Mouse (Mus musculus) lung, postnatal 0 days (tissue): Measurements from ENCODE around the gene Ly6g6f. TPM values are rescaled to one million over a fixed set of nuclear protein-coding genes. Genes with fewer than 3 reads are reported as not detected.

ENCODE experiments used
- ATAC-seq: fragments of 200-750 bp; cut with Nextera tagmentation; 2 replicates; pipeline ENCODE4 v1.8.0; 2017; ENCODE audit warnings: moderate library complexity
- DNase-seq: peaks from one replicate; pipeline ENCODE4 v3.0.0-alpha.2; 2016; ENCODE audit warnings: low spot score
- H3K27ac ChIP-seq: fragments of 300-500 bp; sonication (generic); 2 replicates; pipeline ENCODE4 v1.5.1; 2014; ENCODE audit warnings: antibody characterized with exemption, mild to moderate bottlenecking, low read length, mixed read lengths
- H3K27me3 ChIP-seq: fragments of 300-500 bp; sonication (generic); replicated peaks from 2 replicates; pipeline ENCODE4 v1.6.1; 2014; ENCODE audit warnings: low read length, mixed read lengths; ENCODE audit not compliant: insufficient read depth
- H3K36me3 ChIP-seq: fragments of 300-500 bp; sonication (generic); 2 replicates; pipeline ENCODE4 v1.6.1; 2014; ENCODE audit warnings: low read length, mixed read lengths; ENCODE audit not compliant: insufficient read depth
- H3K4me1 ChIP-seq: fragments of 300-500 bp; sonication (generic); 2 replicates; pipeline ENCODE4 v1.6.1; 2014; ENCODE audit warnings: antibody characterized with exemption, low read depth, low read length, mixed read lengths; ENCODE audit not compliant: insufficient read depth
- H3K4me2 ChIP-seq: fragments of 300-500 bp; sonication (generic); replicated peaks from 2 replicates; pipeline ENCODE4 v1.6.1; 2014; ENCODE audit warnings: low read depth, mild to moderate bottlenecking, low read length, moderate library complexity, mixed read lengths
- H3K4me3 ChIP-seq: fragments of 300-500 bp; sonication (generic); 2 replicates; pipeline ENCODE4 v1.5.1; 2014; ENCODE audit warnings: low read depth, low read length
- H3K9ac ChIP-seq: fragments of 300-500 bp; sonication (generic); replicated peaks from 2 replicates; pipeline ENCODE4 v1.6.1; 2014; ENCODE audit warnings: low read depth, mild to moderate bottlenecking
- H3K9me3 ChIP-seq: fragments of 300-500 bp; sonication (generic); 2 replicates; pipeline ENCODE4 v1.6.1; 2016; ENCODE audit warnings: low read length, mixed read lengths
- CTCF ChIP-seq: IDR thresholded peaks from 2 replicates; pipeline ENCODE4 v1.5.1; 2016; ENCODE audit warnings: antibody characterized with exemption, mild to moderate bottlenecking
- WGBS: fragments of 180-500 bp; shearing (Covaris S2); extraction: QIAGEN DNeasy Blood & Tissue Kit; methylation state at CpG from one replicate; pipeline ENCODE4 v1.1.7; 2014; 5-methylcytosine and 5-hydroxymethylcytosine counted together
- polyA plus RNA-seq: library from polyadenylated mRNA; unstranded; fragments of >200 nt; fragmentation: Nextera tagmentation; extraction: Ambion mirVana; gene quantifications from 2 replicates; pipeline ENCODE4 v1.2.1, GENCODE M21; 2015

The Ly6g6f gene
- polyA plus RNA-seq, 1 experiment from 2014 or later = 0.74 TPM

GRCm38 (mm10) chr17:35031272-35031671, 54.1 kb downstream of the Ly6g6f start:
- Histone ChIP-seq H3K4me1 (no peaks in the 10 kb centered on the region), H3K4me2 (no peak overlapping the region), H3K27me3 (no peaks in the 10 kb centered on the region), H3K9ac (no peak overlapping the region), H3K27ac (no peak overlapping the region), H3K9me3 (no peaks in the 10 kb centered on the region), H3K36me3 (no peaks in the 10 kb centered on the region), H3K4me3 (no peak overlapping the region)
- TF ChIP-seq CTCF = no peak
- WGBS = 86% methylated on average over 11 of the region's 11 CpGs
- no peak for ATAC-seq
- no peak for DNase-seq

Other genes starting within 250 kb of the Ly6g6f start
- gene Stk19, start 248.7 kb downstream of the Ly6g6f start, polyA plus RNA-seq = 34.7 and 37.3 TPM in 2 replicates
- gene Dxo, start 248.6 kb downstream of the Ly6g6f start, polyA plus RNA-seq = 39.8 and 40.9 TPM in 2 replicates
- gene Skiv2l, start 235.4 kb downstream of the Ly6g6f start, polyA plus RNA-seq = 30.6 and 32.1 TPM in 2 replicates
- gene Nelfe, start 235.2 kb downstream of the Ly6g6f start, polyA plus RNA-seq = 45.0 and 49.0 TPM in 2 replicates
- gene Cfb, start 223.1 kb downstream of the Ly6g6f start, polyA plus RNA-seq = 8.1 and 10.6 TPM in 2 replicates
- 0.89 and 0.99 TPM in 2 replicates for gene Zbtb12, start 206.1 kb downstream of the Ly6g6f start, polyA plus RNA-seq
- not detected in 2 replicates for gene Gm20547, start 203.6 kb downstream of the Ly6g6f start, polyA plus RNA-seq
- gene C2, start 187.3 kb downstream of the Ly6g6f start, polyA plus RNA-seq = 11.7 and 13.6 TPM in 2 replicates
- gene Ehmt2, start 187.1 kb downstream of the Ly6g6f start, polyA plus RNA-seq = 28.7 and 35.6 TPM in 2 replicates
- gene Slc44a4, start 171.1 kb downstream of the Ly6g6f start, polyA plus RNA-seq = 7.0 and 7.3 TPM in 2 replicates
- 31.9 and 34.2 TPM in 2 replicates for gene Neu1, start 154.4 kb downstream of the Ly6g6f start, polyA plus RNA-seq
- gene Hspa1b, start 126.4 kb downstream of the Ly6g6f start, polyA plus RNA-seq = 0.35 and 0.50 TPM in 2 replicates
- gene Gm20481, start 115.7 kb downstream of the Ly6g6f start, polyA plus RNA-seq = not detected in 2 replicates
- gene Hspa1a, start 113.5 kb downstream of the Ly6g6f start, polyA plus RNA-seq = 8.2 and 11.9 TPM in 2 replicates
- 0.70 and 0.79 TPM in 2 replicates for gene Hspa1l, start 112.9 kb downstream of the Ly6g6f start, polyA plus RNA-seq
- gene Lsm2, start 103.7 kb downstream of the Ly6g6f start, polyA plus RNA-seq = 47.3 and 55.4 TPM in 2 replicates
- 24.6 and 24.7 TPM in 2 replicates for gene Vars, start 84.6 kb downstream of the Ly6g6f start, polyA plus RNA-seq
- gene Vwa7, start 69.0 kb downstream of the Ly6g6f start, polyA plus RNA-seq = 0.30 and 0.36 TPM in 2 replicates
- 1.7 TPM in 2 replicates for gene Sapcd1, start 57.6 kb downstream of the Ly6g6f start, polyA plus RNA-seq
- 1.8 and 2.4 TPM in 2 replicates for gene Msh5, start 38.9 kb downstream of the Ly6g6f start, polyA plus RNA-seq
- 343 and 355 TPM in 2 replicates for gene Clic1, start 35.6 kb downstream of the Ly6g6f start, polyA plus RNA-seq
- gene Ddah2, start 26.6 kb downstream of the Ly6g6f start, polyA plus RNA-seq = 238 and 247 TPM in 2 replicates
- gene Ly6g6c, start 20.2 kb downstream of the Ly6g6f start, polyA plus RNA-seq = 3.5 and 4.9 TPM in 2 replicates
- gene Mpig6b, start 19.4 kb downstream of the Ly6g6f start, polyA plus RNA-seq = 2.1 and 2.3 TPM in 2 replicates
- 2.8 and 3.1 TPM in 2 replicates for gene Ly6g6e, start 8.7 kb downstream of the Ly6g6f start, polyA plus RNA-seq
- gene Ly6g6d, start 7.5 kb downstream of the Ly6g6f start, polyA plus RNA-seq = 14.4 and 14.7 TPM in 2 replicates
- 104 and 111 TPM in 2 replicates for gene Abhd16a, start 3.7 kb upstream of the Ly6g6f start, polyA plus RNA-seq
- gene Ly6g5c, start 22.7 kb upstream of the Ly6g6f start, polyA plus RNA-seq = not detected in 2 replicates
- 0.60 and 0.69 TPM in 2 replicates for gene Ly6g5b, start 29.8 kb upstream of the Ly6g6f start, polyA plus RNA-seq
- gene Gpank1, start 35.8 kb upstream of the Ly6g6f start, polyA plus RNA-seq = 16.0 and 18.5 TPM in 2 replicates
- gene Csnk2b, start 36.4 kb upstream of the Ly6g6f start, polyA plus RNA-seq = 203 and 207 TPM in 2 replicates
- gene D17H6S53E, start 40.8 kb upstream of the Ly6g6f start, polyA plus RNA-seq = 14.4 and 16.3 TPM in 2 replicates
- gene Apom, start 46.4 kb upstream of the Ly6g6f start, polyA plus RNA-seq = 0.19 and 0.27 TPM in 2 replicates
- 34.8 and 35.8 TPM in 2 replicates for gene Bag6, start 49.6 kb upstream of the Ly6g6f start, polyA plus RNA-seq
- gene Prrc2a, start 79.3 kb upstream of the Ly6g6f start, polyA plus RNA-seq = 74.1 and 86.0 TPM in 2 replicates
- 9.9 and 10.3 TPM in 2 replicates for gene Aif1, start 90.5 kb upstream of the Ly6g6f start, polyA plus RNA-seq
- 24.8 and 27.5 TPM in 2 replicates for gene Lst1, start 102.8 kb upstream of the Ly6g6f start, polyA plus RNA-seq
- 2.3 and 3.0 TPM in 2 replicates for gene Ltb, start 108.8 kb upstream of the Ly6g6f start, polyA plus RNA-seq
- 0.95 and 3.7 TPM in 2 replicates for gene Tnf, start 116.4 kb upstream of the Ly6g6f start, polyA plus RNA-seq
- 0.11 TPM in 1 of 2 replicates, not detected in the other for gene Lta, start 119.7 kb upstream of the Ly6g6f start, polyA plus RNA-seq
- 0.60 TPM in 1 of 2 replicates, not detected in the other for gene Gm16181, start 135.2 kb upstream of the Ly6g6f start, polyA plus RNA-seq
- 4.7 and 6.1 TPM in 2 replicates for gene Atp6v1g2, start 148.1 kb upstream of the Ly6g6f start, polyA plus RNA-seq
- 11.2 and 12.2 TPM in 2 replicates for gene Nfkbil1, start 150.2 kb upstream of the Ly6g6f start, polyA plus RNA-seq
- 161 and 170 TPM in 2 replicates for gene Ddx39b, start 156.1 kb upstream of the Ly6g6f start, polyA plus RNA-seq
- gene H2-D1, start 177.1 kb upstream of the Ly6g6f start, polyA plus RNA-seq = 530 and 579 TPM in 2 replicates
- 0.11 and 0.19 TPM in 2 replicates for gene H2-Q1, start 234.8 kb upstream of the Ly6g6f start, polyA plus RNA-seq